Mouse (Mus musculus): ENCODE measurements around the gene Ntn4. TPM values are rescaled to one million over a fixed set of nuclear protein-coding genes. Genes with fewer than 3 reads are reported as not detected.

The Ntn4 gene
- total and polyA plus RNA-seq, 3 experiments = not detected

DNA sequence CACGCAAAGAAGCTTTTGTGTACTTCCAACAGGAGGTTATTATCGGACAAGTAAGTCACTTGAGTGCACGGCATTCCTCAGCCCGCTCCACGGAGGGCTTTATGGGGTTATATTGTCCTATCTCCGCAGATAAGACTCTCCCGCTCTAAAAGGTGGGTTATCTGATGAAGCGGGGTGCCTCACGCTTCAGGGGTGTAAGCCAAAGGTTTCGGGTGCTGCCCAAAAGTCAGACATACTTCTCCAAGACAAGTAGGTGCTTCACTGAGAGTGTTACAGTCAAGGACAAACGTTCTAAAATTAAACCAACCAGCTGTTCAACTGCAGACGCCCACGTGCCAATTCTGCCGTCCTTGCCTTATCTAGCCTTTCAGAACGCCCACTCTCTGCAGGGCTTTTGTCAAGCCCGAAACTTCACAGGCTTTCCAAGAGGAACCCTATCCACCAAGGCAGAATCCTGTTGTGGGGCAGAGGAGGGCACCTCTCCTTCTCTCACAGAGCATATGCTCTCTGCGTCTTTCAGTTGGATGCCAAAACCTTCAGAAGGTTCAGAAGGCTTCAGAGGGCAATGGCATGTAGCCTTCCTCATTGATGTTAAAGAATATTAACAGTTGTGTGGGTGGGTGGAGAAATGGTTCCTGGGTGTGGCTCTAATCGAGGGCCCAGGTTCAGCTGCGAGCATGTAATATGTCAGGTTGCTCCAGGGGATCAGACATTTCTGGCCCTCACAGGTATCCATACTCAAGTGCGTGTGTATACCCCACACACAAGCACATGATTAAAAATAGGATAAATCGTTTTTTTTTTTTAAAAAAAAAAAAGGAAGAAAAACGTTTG lies 32.4 kb downstream of the Ntn4 start:
- H3K4me3 ChIP-seq (replicated peaks in 1 of 3; ENCODE audit: low read depth in 2 of 3, low read length in 2 of 3, poor library complexity in 1 of 3) = no peak overlapping the region
- no peak for DNase-seq (ENCODE audit: extremely low read depth)
- no peak overlapping the region for H3K4me2 ChIP-seq (ENCODE audit: insufficient read depth, low read depth, poor library complexity, severe bottlenecking)
- no peaks in the 10 kb centered on the region for H3K4me1 ChIP-seq (ENCODE audit: control insufficient read depth in 1 of 2, insufficient read depth in 2 of 2)
- no peak for TF ChIP-seq ZKSCAN1 (IDR thresholded peaks at IDR 0.05; ENCODE audit: borderline replicate concordance, low read depth, low read length)
- TF ChIP-seq NELFE (IDR thresholded peaks at IDR 0.05; ENCODE audit: low read depth, low read length) = no peak
- TF ChIP-seq SIN3A (IDR thresholded peaks at IDR 0.05; ENCODE audit: low read length) = no peak
- TF ChIP-seq IRF4 (IDR thresholded peaks at IDR 0.05; ENCODE audit: low read depth, low read length) = no peak
- no peak for TF ChIP-seq ZC3H11A (IDR thresholded peaks at IDR 0.05; ENCODE audit: low read depth, low read length)
- TF ChIP-seq MYC (IDR thresholded peaks at IDR 0.05; ENCODE audit: low read depth, low read length) = no peak
- TF ChIP-seq HCFC1 (IDR thresholded peaks at IDR 0.05; ENCODE audit: low read depth, low read length) = no peak
- no peak for TF ChIP-seq PAX5 (IDR thresholded peaks at IDR 0.05; ENCODE audit: low read length)
- no peak for TF ChIP-seq CHD2 (IDR thresholded peaks at IDR 0.05; ENCODE audit: low read length)
- no peak for TF ChIP-seq KAT2A (IDR thresholded peaks at IDR 0.05; ENCODE audit: insufficient replicate concordance, low read length)
- no peak for TF ChIP-seq ZNF384 (IDR thresholded peaks at IDR 0.05; ENCODE audit: low read depth, low read length)
- peaks cover 2% of the 10 kb centered on the region for H3K9me3 ChIP-seq (replicated peaks; ENCODE audit: low read length)
- H3K27me3 ChIP-seq (replicated peaks) = no peaks in the 10 kb centered on the region
- no peak overlapping the region for H3K9ac ChIP-seq (ENCODE audit: insufficient read depth, low read depth)
- no peaks in the 10 kb centered on the region for H3K36me3 ChIP-seq (replicated peaks in 1 of 2; ENCODE audit: control insufficient read depth in 1 of 2, insufficient read depth in 1 of 2, low read length in 1 of 2)
- no peak overlapping the region for H3K27ac ChIP-seq (ENCODE audit: insufficient read depth, low read depth)
- dilution Hi-C loops (cut with MboI; ENCODE audit: extremely low pct_ligation_motif_present, extremely low pct_unique_long_range_greater_than_20kb, low sequenced_read_pairs) (no loop called here), in situ Hi-C loops (cut with MboI; ENCODE audit: low pct_ligation_motif_present, low pct_unique_long_range_greater_than_20kb, low sequenced_read_pairs) (no loop called here)
- no peaks in the 10 kb centered on the region for H3K79me2 ChIP-seq (replicated peaks; ENCODE audit: control insufficient read depth, extremely low read depth, insufficient read depth, poor library complexity, severe bottlenecking)

DNA sequence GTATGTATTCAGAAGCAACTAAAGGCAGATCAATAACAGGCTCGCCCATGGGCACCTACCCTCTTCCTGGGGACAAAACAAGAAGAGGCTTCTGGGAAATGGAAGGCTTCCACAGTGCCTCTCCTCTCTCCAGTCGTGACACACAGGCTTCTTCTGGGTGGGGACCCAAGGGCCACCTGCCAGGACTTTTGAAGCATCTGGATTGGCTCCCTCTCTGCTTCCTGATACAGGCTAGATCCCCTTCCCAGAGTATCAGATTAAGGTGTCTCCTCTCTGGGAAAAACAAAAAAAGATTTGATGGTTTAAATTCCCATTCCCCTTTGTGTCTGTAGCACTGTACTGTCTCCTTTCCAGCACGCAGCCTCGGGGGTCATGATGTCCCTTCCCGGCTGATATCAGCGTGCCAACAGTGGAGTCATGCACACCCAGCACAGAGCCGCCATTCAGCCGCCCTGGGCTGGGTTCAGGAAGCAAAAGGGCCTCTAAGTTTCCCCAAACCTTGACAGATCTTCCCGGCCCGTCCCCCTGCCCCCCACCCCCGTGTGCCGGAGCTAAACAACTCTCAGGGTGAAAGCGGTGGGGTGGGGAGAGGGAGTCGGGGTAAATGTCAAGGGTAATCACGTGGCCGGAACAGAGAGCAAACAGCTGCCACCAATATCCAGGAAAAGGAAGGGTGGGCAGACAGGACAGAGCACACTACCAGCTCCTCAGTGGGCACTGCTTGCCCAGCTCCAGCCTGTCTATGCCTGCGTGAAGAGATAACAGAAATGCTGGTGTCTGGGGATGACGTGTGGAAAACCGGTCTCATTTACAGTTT lies 38.9 kb downstream of the Ntn4 start:
- Histone ChIP-seq H3K9ac (ENCODE audit: insufficient read depth, low read depth) (no peak overlapping the region), H3K4me2 (ENCODE audit: insufficient read depth, low read depth, poor library complexity, severe bottlenecking) (no peak overlapping the region), H3K4me3 (replicated peaks in 1 of 3; ENCODE audit: low read depth in 2 of 3, low read length in 2 of 3, poor library complexity in 1 of 3) (no peak overlapping the region), H3K27ac (ENCODE audit: insufficient read depth, low read depth) (no peak overlapping the region), H3K36me3 (replicated peaks in 1 of 2; ENCODE audit: control insufficient read depth in 1 of 2, insufficient read depth in 1 of 2, low read length in 1 of 2) (no peaks in the 10 kb centered on the region), H3K27me3 (replicated peaks) (no peaks in the 10 kb centered on the region), H3K4me1 (ENCODE audit: control insufficient read depth in 1 of 2, insufficient read depth in 2 of 2) (no peaks in the 10 kb centered on the region), H3K9me3 (replicated peaks; ENCODE audit: low read length) (peaks cover 2% of the 10 kb centered on the region), H3K79me2 (replicated peaks; ENCODE audit: control insufficient read depth, extremely low read depth, insufficient read depth, poor library complexity, severe bottlenecking) (no peaks in the 10 kb centered on the region)
- in situ Hi-C loops (cut with MboI; ENCODE audit: low pct_ligation_motif_present, low pct_unique_long_range_greater_than_20kb, low sequenced_read_pairs) (loop anchor here (10.0 kb wide), 1 partner anchor 65 kb away; no protein-coding TSS in a partner anchor), dilution Hi-C loops (cut with MboI; ENCODE audit: extremely low pct_ligation_motif_present, extremely low pct_unique_long_range_greater_than_20kb, low sequenced_read_pairs) (no loop called here)
- no peak for DNase-seq (ENCODE audit: extremely low read depth)
- no peak for TF ChIP-seq MAX (IDR thresholded peaks at IDR 0.05; ENCODE audit: low read length)

All from CH12.LX (cell line).